Mouse (Mus musculus): ENCODE measurements around the gene Cdkn3. TPM values are rescaled to one million over a fixed set of nuclear protein-coding genes. Genes with fewer than 3 reads are reported as not detected.
"Not testable (repeated sequence)": the region's sequence is repeated elsewhere in the genome, so short reads cannot be mapped to it uniquely, and the experiment has no call there.

The Cdkn3 gene
- 8.6 TPM in 2 replicates for polyA plus RNA-seq (2015; fragmentation: Nextera tagmentation; extraction: Ambion mirVana)

GRCm38 (mm10) chr14:46760355-46761029 lies at the start of gene Cdkn3:
Cdkn3 (plus strand) TSS chr14:46760541.
- H3K9ac ChIP-seq, result peak within 1 kb of the TSS; percentile 56
- H3K36me3 ChIP-seq (replicated peaks), result no peaks in the 10 kb centered on the region
- peak within 1 kb of the TSS; percentile 85 for H3K4me2 ChIP-seq
- H3K9me3 ChIP-seq, result no peaks in the 10 kb centered on the region
- peak; percentile 100 for ATAC-seq (replicated peaks)
- peak within 1 kb of the TSS; percentile 6; the same call in 1 of the 2 replicates for H3K27ac ChIP-seq
- peaks cover 7% of the 10 kb centered on the region; the same call in 1 of the 2 replicates for H3K4me1 ChIP-seq
- peak within 1 kb of the TSS; percentile 55 for H3K4me3 ChIP-seq
- under 1% methylated on average over 54 of the region's 54 CpGs for WGBS
- H3K27me3 ChIP-seq (replicated peaks), result no peaks in the 10 kb centered on the region

GRCm38 (mm10) chr14:46718483-46718922 lies 41.8 kb upstream of the Cdkn3 start:
- H3K36me3 ChIP-seq (replicated peaks), result no peaks in the 10 kb centered on the region
- no peak overlapping the region for H3K4me3 ChIP-seq
- no peaks in the 10 kb centered on the region for H3K4me1 ChIP-seq
- no peak overlapping the region for H3K27ac ChIP-seq
- H3K4me2 ChIP-seq, result no peak overlapping the region
- 69% methylated on average over 12 of the region's 12 CpGs for WGBS
- 0 out of 2 replicates have a peak, but pooled peaks have one; percentile 4 for ATAC-seq (replicated peaks)
- no peaks in the 10 kb centered on the region for H3K9me3 ChIP-seq
- no peak overlapping the region for H3K9ac ChIP-seq
- H3K27me3 ChIP-seq (replicated peaks), result no peaks in the 10 kb centered on the region

- no peak for ATAC-seq (replicated peaks)
- WGBS, result 66% methylated on average over 5 of the region's 5 CpGs
- H3K27me3 ChIP-seq (replicated peaks), result no peaks in the 10 kb centered on the region
- no peak overlapping the region for H3K4me3 ChIP-seq
- H3K9me3 ChIP-seq, result no peaks in the 10 kb centered on the region
- no peak overlapping the region for H3K9ac ChIP-seq
- H3K36me3 ChIP-seq (replicated peaks), result no peaks in the 10 kb centered on the region
- H3K4me1 ChIP-seq, result no peaks in the 10 kb centered on the region
- H3K4me2 ChIP-seq, result no peak overlapping the region
- H3K27ac ChIP-seq, result no peak overlapping the region
Observed at GRCm38 (mm10) chr14:46722031-46722430, 38.3 kb upstream of the Cdkn3 start.

DNA sequence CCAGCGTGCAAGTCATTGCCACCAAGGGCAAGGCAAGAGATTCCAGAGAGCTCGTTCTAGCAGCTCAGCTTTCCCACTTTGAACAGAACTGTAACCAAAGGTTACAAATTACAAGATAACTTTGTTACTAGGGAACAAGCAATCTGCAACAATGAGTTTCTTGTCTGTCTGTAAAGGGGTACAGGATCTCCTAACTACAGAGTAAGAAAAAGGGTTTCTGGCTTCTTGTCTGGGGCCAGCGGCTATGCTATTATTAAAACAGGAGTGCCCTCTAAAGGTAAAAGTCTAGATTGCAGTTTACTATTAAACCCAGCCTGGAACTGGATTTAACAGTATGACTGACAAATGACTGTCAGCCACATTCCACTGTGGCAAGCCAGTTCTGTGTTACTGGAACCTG lies 36.5 kb upstream of the Cdkn3 start:
- Histone ChIP-seq H3K27me3 (replicated peaks) (no peaks in the 10 kb centered on the region), H3K27ac (no peak overlapping the region), H3K4me3 (no peak overlapping the region), H3K36me3 (replicated peaks) (no peaks in the 10 kb centered on the region), H3K9ac (no peak overlapping the region), H3K4me1 (no peaks in the 10 kb centered on the region), H3K9me3 (no peaks in the 10 kb centered on the region), H3K4me2 (no peak overlapping the region)
- WGBS, result 35% methylated on average over 3 of the region's 3 CpGs
- peak; percentile 70 for ATAC-seq (replicated peaks)

DNA sequence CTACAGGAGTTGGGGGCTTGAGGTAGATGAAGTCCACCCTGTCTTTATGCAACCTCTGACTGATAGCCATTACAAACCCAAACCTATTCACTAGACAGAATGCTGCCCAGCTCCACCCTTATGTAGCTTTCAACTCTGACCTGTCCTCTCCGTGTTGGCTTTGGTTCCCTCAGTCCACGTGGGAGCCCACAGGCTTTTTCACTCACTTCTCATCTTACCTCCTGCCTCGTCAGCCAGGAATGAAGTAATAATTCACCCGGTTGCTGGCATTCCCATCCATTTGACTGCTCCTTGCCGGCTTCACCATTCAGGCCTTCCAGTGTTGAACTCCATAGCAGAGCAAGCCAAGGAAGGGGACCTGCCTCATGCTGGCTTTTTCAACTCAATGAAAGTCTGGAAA lies 35.4 kb upstream of the Cdkn3 start:
- Histone ChIP-seq H3K27me3 (replicated peaks) (no peaks in the 10 kb centered on the region), H3K9ac (no peak overlapping the region), H3K4me1 (no peaks in the 10 kb centered on the region), H3K4me2 (no peak overlapping the region), H3K36me3 (replicated peaks) (no peaks in the 10 kb centered on the region), H3K4me3 (no peak overlapping the region), H3K9me3 (no peaks in the 10 kb centered on the region), H3K27ac (no peak overlapping the region)
- WGBS, result 59% methylated on average over 5 of the region's 5 CpGs
- ATAC-seq (replicated peaks), result no peak

DNA sequence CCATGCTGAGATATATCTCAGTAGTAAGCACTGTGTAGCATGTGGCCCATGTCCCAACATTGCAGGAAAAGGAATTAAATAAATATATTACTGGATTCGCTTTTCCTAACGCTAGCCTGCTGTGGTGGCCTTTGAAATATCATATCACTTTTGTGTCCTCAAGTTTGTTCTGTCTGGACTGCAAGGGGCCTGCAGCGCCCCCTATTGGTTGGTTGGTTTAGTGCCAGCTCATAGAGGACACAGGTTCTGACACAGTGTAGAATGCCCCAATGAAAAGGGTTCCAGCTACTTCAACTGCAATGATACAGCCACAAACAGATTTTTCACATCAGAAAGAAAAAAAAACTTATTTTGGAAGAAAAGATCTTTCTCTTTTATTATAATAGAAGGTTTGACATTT lies 34.6 kb upstream of the Cdkn3 start:
- H3K36me3 ChIP-seq (replicated peaks), result no peaks in the 10 kb centered on the region
- no peak overlapping the region for H3K27ac ChIP-seq
- no peaks in the 10 kb centered on the region for H3K4me1 ChIP-seq
- no peak overlapping the region for H3K4me2 ChIP-seq
- ATAC-seq (replicated peaks), result no peak
- WGBS, result 62% methylated on average over 3 of the region's 3 CpGs
- no peak overlapping the region for H3K9ac ChIP-seq
- no peaks in the 10 kb centered on the region for H3K9me3 ChIP-seq
- H3K27me3 ChIP-seq (replicated peaks), result no peaks in the 10 kb centered on the region
- no peak overlapping the region for H3K4me3 ChIP-seq

GRCm38 (mm10) chr14:46734262-46734661 lies 26.1 kb upstream of the Cdkn3 start:
- WGBS, result 81% methylated on average over 5 of the region's 5 CpGs
- Histone ChIP-seq H3K4me3 (no peak overlapping the region), H3K27ac (no peak overlapping the region), H3K4me1 (no peaks in the 10 kb centered on the region), H3K36me3 (replicated peaks) (no peaks in the 10 kb centered on the region), H3K4me2 (no peak overlapping the region), H3K27me3 (replicated peaks) (no peaks in the 10 kb centered on the region), H3K9me3 (no peaks in the 10 kb centered on the region), H3K9ac (no peak overlapping the region)
- ATAC-seq (replicated peaks), result no peak

DNA sequence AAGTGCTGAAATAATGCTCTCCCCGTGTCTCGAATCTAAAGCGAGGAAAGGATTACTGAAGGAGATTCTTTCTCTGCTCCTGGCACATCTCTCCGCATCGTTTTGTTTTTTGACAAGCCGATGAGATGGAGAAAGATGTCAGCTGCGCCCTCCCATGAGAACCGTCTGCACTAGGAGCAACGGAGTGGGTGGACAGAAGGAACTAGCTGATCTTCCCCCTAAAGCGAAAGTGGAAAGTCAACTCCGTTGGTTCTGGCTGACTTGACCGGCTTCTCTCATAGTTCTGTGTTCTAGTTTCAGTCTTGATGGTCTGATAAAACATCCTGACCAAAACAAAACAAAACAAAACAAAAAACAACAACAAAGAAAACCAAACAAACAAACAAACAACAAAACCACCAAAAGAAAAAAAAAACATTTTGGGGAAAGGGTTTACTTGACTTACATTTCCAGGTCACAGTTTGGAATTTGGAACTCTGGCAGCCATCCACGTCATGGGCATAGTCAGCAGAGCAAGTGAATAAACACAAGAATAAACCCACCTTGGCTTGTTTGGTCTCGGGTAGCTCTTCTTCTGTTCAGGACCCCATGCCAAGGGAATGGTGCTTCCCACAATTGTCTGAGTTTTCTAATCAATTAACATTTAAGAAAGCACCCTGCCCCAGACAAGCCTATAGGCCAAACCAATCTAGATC lies 25.4 kb upstream of the Cdkn3 start:
- Histone ChIP-seq H3K4me3 (no peak overlapping the region), H3K4me1 (no peaks in the 10 kb centered on the region), H3K36me3 (replicated peaks) (no peaks in the 10 kb centered on the region), H3K9ac (no peak overlapping the region), H3K27me3 (replicated peaks) (no peaks in the 10 kb centered on the region), H3K9me3 (no peaks in the 10 kb centered on the region), H3K27ac (no peak overlapping the region), H3K4me2 (no peak overlapping the region)
- WGBS, result 81% methylated on average over 14 of the region's 14 CpGs
- ATAC-seq (replicated peaks), result no peak

DNA sequence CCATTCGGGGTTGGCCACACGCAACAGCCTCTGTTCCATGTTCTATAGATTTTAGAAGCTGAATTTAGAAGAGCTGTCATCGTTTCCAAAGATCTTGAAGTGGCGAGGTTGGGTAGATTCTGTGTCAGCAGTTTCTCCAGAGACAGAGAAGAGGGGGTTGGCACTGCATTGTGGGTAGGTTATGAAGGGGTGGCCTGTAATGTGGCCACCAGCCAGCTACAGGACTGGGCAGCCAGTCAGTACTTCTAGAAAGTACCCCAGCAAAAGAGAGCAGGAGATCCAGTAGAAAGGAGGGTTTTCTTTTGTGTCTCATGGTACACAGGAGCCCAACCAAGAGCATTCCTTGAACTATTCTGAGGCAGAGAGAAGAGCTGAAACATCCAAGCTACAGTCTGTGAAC lies 24.0 kb upstream of the Cdkn3 start:
- H3K9me3 ChIP-seq, result no peaks in the 10 kb centered on the region
- H3K27me3 ChIP-seq (replicated peaks), result no peaks in the 10 kb centered on the region
- H3K4me3 ChIP-seq, result no peak overlapping the region
- no peak overlapping the region for H3K4me2 ChIP-seq
- no peak overlapping the region for H3K9ac ChIP-seq
- ATAC-seq (replicated peaks), result no peak
- no peaks in the 10 kb centered on the region for H3K4me1 ChIP-seq
- no peak overlapping the region for H3K27ac ChIP-seq
- 91% methylated on average over 4 of the region's 4 CpGs for WGBS
- no peaks in the 10 kb centered on the region for H3K36me3 ChIP-seq (replicated peaks)

DNA sequence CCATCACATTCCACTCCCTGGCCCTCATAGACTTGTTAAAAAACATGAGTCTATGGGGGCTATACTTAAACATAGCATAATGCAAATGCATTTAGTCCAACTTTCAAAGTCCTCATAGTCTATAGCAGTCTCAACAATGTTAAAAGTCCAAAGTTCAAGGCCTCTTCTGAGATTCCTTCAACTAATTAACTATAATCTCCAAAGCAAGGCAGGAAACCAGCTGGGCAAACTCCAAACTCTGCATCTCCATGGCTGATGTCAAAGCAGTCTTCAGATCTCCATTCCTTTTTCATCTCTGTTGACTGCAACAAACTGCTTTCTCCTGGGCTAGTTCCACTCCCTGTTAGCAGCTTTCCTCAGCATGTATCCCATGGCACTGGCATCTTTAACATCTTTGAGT lies 23.0 kb upstream of the Cdkn3 start:
- ATAC-seq (replicated peaks); H3K36me3 ChIP-seq (replicated peaks); H3K27me3 ChIP-seq (replicated peaks); H3K4me1 ChIP-seq; H3K4me3 ChIP-seq; H3K27ac ChIP-seq; H3K4me2 ChIP-seq; H3K9ac ChIP-seq; H3K9me3 ChIP-seq: not testable (repeated sequence)

DNA sequence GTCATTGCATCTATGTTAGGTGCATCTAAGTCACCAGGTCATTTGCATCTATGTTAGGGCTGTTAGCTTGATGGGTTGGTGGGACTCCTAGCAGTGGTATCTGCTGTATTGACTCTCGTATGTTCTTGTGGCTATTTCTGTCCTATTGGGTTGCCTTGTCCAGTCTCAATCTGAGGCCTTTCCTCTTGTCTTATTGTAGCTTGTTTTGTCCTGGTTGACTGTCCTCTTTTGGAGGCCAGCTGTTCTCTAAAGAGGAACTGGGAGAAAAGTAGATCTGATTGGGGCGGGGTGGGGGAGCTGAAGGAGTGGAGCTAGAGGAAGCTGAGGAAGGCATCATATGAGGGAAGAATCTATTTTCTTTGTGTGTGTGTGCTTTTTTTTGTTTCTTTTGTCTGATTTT lies 17.7 kb upstream of the Cdkn3 start:
- no peaks in the 10 kb centered on the region for H3K36me3 ChIP-seq (replicated peaks)
- WGBS, result 96% methylated on average over 2 of the region's 2 CpGs
- ATAC-seq (replicated peaks), result no peak

GRCm38 (mm10) chr14:46745413-46745812 lies 14.9 kb upstream of the Cdkn3 start:
- Histone ChIP-seq H3K9ac (no peak overlapping the region), H3K4me2 (no peak overlapping the region), H3K4me3 (no peak overlapping the region), H3K27ac (no peak overlapping the region), H3K4me1 (no peaks in the 10 kb centered on the region), H3K9me3 (no peaks in the 10 kb centered on the region), H3K36me3 (replicated peaks) (no peaks in the 10 kb centered on the region), H3K27me3 (replicated peaks) (no peaks in the 10 kb centered on the region)
- WGBS, result 92% methylated on average over 8 of the region's 8 CpGs
- ATAC-seq (replicated peaks), result no peak

More for the DNA sequence above, 17.7 kb upstream of the Cdkn3 start:
- Histone ChIP-seq H3K4me3 (no peak overlapping the region), H3K9me3 (no peaks in the 10 kb centered on the region), H3K4me2 (no peak overlapping the region), H3K27me3 (replicated peaks) (no peaks in the 10 kb centered on the region), H3K9ac (no peak overlapping the region), H3K27ac (no peak overlapping the region), H3K4me1 (no peaks in the 10 kb centered on the region)

DNA sequence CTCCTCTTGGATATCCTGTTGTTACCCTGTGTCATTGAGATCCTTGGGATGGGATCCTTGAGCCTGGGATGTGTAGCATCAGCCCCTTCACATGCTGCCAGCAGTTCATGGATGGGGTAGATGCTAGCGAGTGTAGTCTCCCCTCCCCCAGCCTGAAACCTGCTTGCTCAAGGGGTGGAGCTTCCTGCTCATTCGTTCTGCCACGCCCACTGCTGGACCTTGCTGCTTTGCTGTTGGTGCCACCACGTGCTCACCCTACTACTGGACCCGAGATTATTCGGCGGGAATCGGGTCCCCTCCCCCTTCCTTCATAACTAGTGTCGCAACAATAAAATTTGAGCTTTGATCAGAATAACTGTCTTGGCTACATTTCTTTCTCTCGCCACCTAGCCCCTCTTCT lies 6.0 kb upstream of the Cdkn3 start:
- not testable (repeated sequence) for H3K4me2 ChIP-seq; H3K27ac ChIP-seq; H3K9ac ChIP-seq; H3K4me3 ChIP-seq; H3K9me3 ChIP-seq; ATAC-seq (replicated peaks); H3K36me3 ChIP-seq (replicated peaks); H3K4me1 ChIP-seq; H3K27me3 ChIP-seq (replicated peaks)
- 76% methylated on average over 10 of the region's 10 CpGs for WGBS
